Mouse (Mus musculus) thymus, adult 2 months (tissue): ENCODE measurements around the gene Nrgn.

Source experiments
- CTCF ChIP-seq: fragments of 200-500 bp; IDR thresholded peaks from 2 replicates; pipeline ENCODE4 v1.5.1; 2012; ENCODE audit warnings: mild to moderate bottlenecking, control low read depth, low read length, moderate library complexity, borderline replicate concordance; ENCODE audit not compliant: control insufficient read depth, poor library complexity, insufficient read depth; ENCODE audit errors: extremely low read depth
- POLR2A ChIP-seq: fragments of 200-500 bp; IDR thresholded peaks from 2 replicates; pipeline ENCODE4 v1.6.1; 2012; ENCODE audit warnings: mild to moderate bottlenecking, low read length, control low read depth, moderate library complexity; ENCODE audit not compliant: control insufficient read depth, poor library complexity, insufficient read depth; ENCODE audit errors: extremely low read depth

GRCm38 (mm10) chr9:37506023-37506422, 46.7 kb downstream of the Nrgn start:
- no peak for TF ChIP-seq CTCF
- TF ChIP-seq POLR2A = no peak
